ENCODE assay signal across 9 mouse cellular contexts in the genomic region with DNA sequence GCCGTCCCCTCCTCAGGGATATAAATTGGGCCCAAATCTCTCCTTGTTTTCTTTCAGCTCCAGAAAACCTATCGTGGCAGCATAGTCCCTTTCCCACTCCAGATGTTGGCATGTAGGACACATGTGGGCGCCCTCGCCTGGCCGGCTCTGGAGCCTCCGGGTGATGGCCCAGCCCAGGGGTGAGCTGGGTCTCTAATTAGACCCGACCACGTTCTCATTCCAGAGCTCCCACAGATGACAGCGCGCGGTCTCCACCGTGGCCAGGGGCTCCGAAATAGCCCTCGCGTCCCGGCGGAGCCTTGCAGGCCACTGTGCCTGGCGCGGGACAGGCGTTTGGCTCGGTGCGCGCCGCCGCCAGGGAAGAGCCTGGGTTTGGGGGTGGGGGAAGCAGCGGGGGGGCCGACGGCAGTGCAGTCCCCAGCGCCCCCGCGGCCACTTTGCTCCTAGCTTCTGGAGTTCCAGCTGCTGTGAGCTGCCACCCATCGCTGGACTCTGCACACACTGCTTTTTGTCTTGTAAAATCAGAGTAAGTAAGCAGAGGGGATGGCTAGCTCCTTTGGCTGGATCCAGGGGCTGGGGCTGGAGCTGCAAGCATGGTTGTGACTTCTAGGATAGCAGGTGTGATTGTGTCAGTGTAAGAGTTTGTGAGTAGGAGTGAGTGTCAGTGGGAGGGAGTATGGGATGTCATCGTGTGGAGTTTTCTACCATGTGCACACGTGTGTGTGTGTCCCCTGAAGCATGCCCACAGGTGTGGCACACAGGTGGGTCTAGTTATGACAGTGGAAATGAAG. TPM values are rescaled to one million over a fixed set of nuclear protein-coding genes. Genes with fewer than 3 reads are reported as not detected.
DNase-seq lines count a peak whose midpoint lies in the region; ATAC-seq lines count a peak whose summit lies in the region.
"Had no signal": no experiment of that assay in that cellular context is flagged by ENCODE, and none has a peak within 500 bp of the region (broad histone marks: within the 10 kb centered on the region; RNA-seq: fewer than 3 reads in every experiment).

No protein-coding gene starts in this region.

- WGBS in forebrain, embryonic 10.5 days, result 4% methylated on average over 34 of the region's 34 CpGs
- WGBS in hindbrain, embryonic 16.5 days, result 5% methylated on average over 34 of the region's 34 CpGs
- 6% methylated on average over 34 of the region's 34 CpGs for WGBS in liver, embryonic 12.5 days (ENCODE audit: insufficient replicate concordance)

- peak; percentile 67 for ATAC-seq in hindbrain, embryonic 16.5 days
- ATAC-seq in liver, embryonic 12.5 days, result peak; percentile 44; the same call in 1 of the 2 replicates

- no peaks in the 10 kb centered on the region for H3K9me3 ChIP-seq in forebrain, embryonic 10.5 days
- no peaks in the 10 kb centered on the region for H3K9me3 ChIP-seq in hindbrain, embryonic 16.5 days (ENCODE audit: control insufficient read depth, low read length)
- H3K9me3 ChIP-seq in liver, embryonic 12.5 days (replicated peaks), result no peaks in the 10 kb centered on the region

- H3K4me1 ChIP-seq in forebrain, embryonic 10.5 days, result peaks cover 23% of the 10 kb centered on the region
- H3K4me1 ChIP-seq in hindbrain, embryonic 16.5 days (ENCODE audit: control insufficient read depth, insufficient read depth, low read depth, low read length), result peaks cover 8% of the 10 kb centered on the region
- no peaks in the 10 kb centered on the region for H3K4me1 ChIP-seq in liver, embryonic 12.5 days

- H3K36me3 ChIP-seq in forebrain, embryonic 10.5 days (replicated peaks), result no peaks in the 10 kb centered on the region
- no peaks in the 10 kb centered on the region for H3K36me3 ChIP-seq in hindbrain, embryonic 16.5 days (ENCODE audit: control insufficient read depth, insufficient read depth, low read length)
- no peaks in the 10 kb centered on the region for H3K36me3 ChIP-seq in liver, embryonic 12.5 days

- H3K27me3 ChIP-seq in forebrain, embryonic 10.5 days (ENCODE audit: poor library complexity, severe bottlenecking), result peaks cover 35% of the 10 kb centered on the region
- H3K27me3 ChIP-seq in hindbrain, embryonic 16.5 days (replicated peaks; ENCODE audit: control insufficient read depth, insufficient read depth, low read length), result no peaks in the 10 kb centered on the region
- H3K27me3 ChIP-seq in liver, embryonic 12.5 days (replicated peaks), result peaks cover 21% of the 10 kb centered on the region

- peak overlapping the region; percentile 54 for H3K27ac ChIP-seq in forebrain, embryonic 10.5 days
- H3K27ac ChIP-seq in hindbrain, embryonic 16.5 days (ENCODE audit: low read depth, low read length), result no peak overlapping the region
- no peak overlapping the region for H3K27ac ChIP-seq in liver, embryonic 12.5 days
- H3K27ac ChIP-seq: macrophage had no signal

- peak; percentile 17 for DNase-seq in right cerebral cortex, adult 18-20 months
- DNase-seq in right cerebral cortex, postnatal 10 days (ENCODE audit: low spot score in 2 of 2), result no peak
- no peak for DNase-seq in forebrain, embryonic 10.5 days (ENCODE audit: extremely low spot score, low spot score)
- DNase-seq in right cerebral cortex, adult 2 months (ENCODE audit: low spot score in 2 of 2), result peak; percentile 5 to 7
- DNase-seq in spleen, postnatal 4 days (ENCODE audit: low spot score in 2 of 2), result no peak
- no peak for DNase-seq in ovary, postnatal 10 days (ENCODE audit: low spot score)

- H3K9ac ChIP-seq in hindbrain, embryonic 16.5 days (ENCODE audit: low read depth, low read length), result peak overlapping the region; percentile 68
- H3K9ac ChIP-seq in liver, embryonic 12.5 days, result no peak overlapping the region

- H3K4me3 ChIP-seq in forebrain, embryonic 10.5 days, result peak overlapping the region; percentile 54
- H3K4me3 ChIP-seq in hindbrain, embryonic 16.5 days (ENCODE audit: low read length), result peak overlapping the region; percentile 48
- peak overlapping the region; percentile 20 for H3K4me3 ChIP-seq in liver, embryonic 12.5 days

- peak overlapping the region; percentile 90 for H3K4me2 ChIP-seq in hindbrain, embryonic 16.5 days (ENCODE audit: low read length)
- H3K4me2 ChIP-seq in liver, embryonic 12.5 days, result peak overlapping the region; percentile 58

RNA-seq across cellular contexts. Expression of gene Insc, which starts 2.2 kb away (rescaled TPM):
- 0.82 and 0.92 TPM in 2 replicates for polyA plus RNA-seq in forebrain, embryonic 10.5 days (2016; fragmentation: Nextera tagmentation; extraction: Ambion mirVana)
- polyA plus RNA-seq in hindbrain, embryonic 16.5 days (2015; fragmentation: Nextera tagmentation; extraction: Ambion mirVana), result 4.1 TPM in 2 replicates
- polyA plus RNA-seq in liver, embryonic 12.5 days (2016; fragmentation: Nextera tagmentation; extraction: Ambion mirVana), result 3.2 and 3.7 TPM in 2 replicates
- polyA plus RNA-seq: macrophage had no signal

RNA-seq across cellular contexts. Expression of gene Calcb, which starts 27.2 kb away (rescaled TPM):
- polyA plus RNA-seq in forebrain, embryonic 10.5 days (2016; fragmentation: Nextera tagmentation; extraction: Ambion mirVana), result 0.27 TPM in 1 of 2 replicates, not detected in the other
- 6.1 and 8.9 TPM in 2 replicates for polyA plus RNA-seq in hindbrain, embryonic 16.5 days (2015; fragmentation: Nextera tagmentation; extraction: Ambion mirVana)
- polyA plus RNA-seq in liver, embryonic 12.5 days (2016; fragmentation: Nextera tagmentation; extraction: Ambion mirVana), result not detected in 2 replicates
- polyA plus RNA-seq: macrophage had no signal

Comparison
In these comparisons a context has a peak if more than half of its experiments do, and no peak if none do; other contexts are left out.
1. DNase-seq: peak in right cerebral cortex, adult 18-20 months (single experiment) and right cerebral cortex, adult 2 months (2 of 2); none in right cerebral cortex, postnatal 10 days (0 of 2), forebrain, embryonic 10.5 days (single experiment), spleen, postnatal 4 days (0 of 2) and ovary, postnatal 10 days (single experiment).
2. Peak in every context shown above with its lines, with median percentiles within 50 percentile points of each other: H3K4me3 ChIP-seq.